Mouse (Mus musculus) lung, embryonic 14.5 days (tissue): Measurements from ENCODE around the gene Agl. TPM values are rescaled to one million over a fixed set of nuclear protein-coding genes. Genes with fewer than 3 reads are reported as not detected.

Experiments
- ATAC-seq: fragments of 200-750 bp; cut with Nextera tagmentation; 2 replicates; pipeline ENCODE4 v1.8.0; 2017; ENCODE audit warnings: mild to moderate bottlenecking, moderate TSS enrichment, moderate library complexity; ENCODE audit not compliant: insufficient read depth
- DNase-seq: peaks from one replicate; pipeline ENCODE4 v3.0.0-alpha.2; 2015
- H3K27ac ChIP-seq: fragments of 300-500 bp; sonication (generic); 2 replicates; pipeline ENCODE4 v1.5.1; 2014; ENCODE audit warnings: low read depth, mild to moderate bottlenecking, moderate library complexity
- H3K27me3 ChIP-seq: fragments of 300-500 bp; sonication (generic); 2 replicates; pipeline ENCODE4 v1.6.1; 2014; ENCODE audit warnings: low read length, control low read depth; ENCODE audit not compliant: insufficient read depth
- H3K36me3 ChIP-seq: fragments of 300-500 bp; sonication (generic); 2 replicates; pipeline ENCODE4 v1.6.1; 2014; ENCODE audit warnings: control low read depth; ENCODE audit not compliant: insufficient read depth
- H3K4me1 ChIP-seq: fragments of 300-500 bp; sonication (generic); 2 replicates; pipeline ENCODE4 v1.6.1; 2014; ENCODE audit warnings: antibody characterized with exemption, control low read depth; ENCODE audit not compliant: insufficient read depth
- H3K4me2 ChIP-seq: fragments of 300-500 bp; sonication (generic); 2 replicates; pipeline ENCODE4 v1.6.1; 2014; ENCODE audit warnings: mild to moderate bottlenecking
- H3K4me3 ChIP-seq: fragments of 300-500 bp; sonication (generic); 2 replicates; pipeline ENCODE4 v1.5.1; 2014; ENCODE audit warnings: low read depth, low read length
- H3K9ac ChIP-seq: fragments of 300-500 bp; sonication (generic); 2 replicates; pipeline ENCODE4 v1.6.1; 2014
- H3K9me3 ChIP-seq: fragments of 300-500 bp; sonication (generic); 2 replicates; pipeline ENCODE4 v1.6.1; 2016; ENCODE audit warnings: low read depth, low read length, control low read depth
- CTCF ChIP-seq: IDR thresholded peaks from 2 replicates; pipeline ENCODE4 v1.5.1; 2016; ENCODE audit warnings: antibody characterized with exemption, low read depth
- whole genome bisulfite sequencing: fragments of 180-500 bp; shearing (Covaris S2); extraction: QIAGEN DNeasy Blood & Tissue Kit; methylation state at CpG from one replicate; pipeline ENCODE4 v1.1.7; 2014; 5-methylcytosine and 5-hydroxymethylcytosine counted together
- polyA plus RNA-seq: library from polyadenylated mRNA; unstranded; fragments of >200 nt; fragmentation: Nextera tagmentation; extraction: Ambion mirVana; gene quantifications from 2 replicates; pipeline ENCODE4 v1.2.1, GENCODE M21; 2014

Agl gene
- polyA plus RNA-seq, 1 experiment from 2014 or later: 12.1 TPM

GRCm38 (mm10) chr3:116844880-116845579 lies 37.1 kb upstream of the Agl start:
- no peaks in the 10 kb centered on the region for H3K27me3 ChIP-seq
- no peak overlapping the region for H3K4me3 ChIP-seq
- WGBS: 84% methylated on average over 10 of the region's 10 CpGs
- no peak for DNase-seq
- H3K27ac ChIP-seq: no peak overlapping the region
- no peaks in the 10 kb centered on the region for H3K4me1 ChIP-seq
- H3K36me3 ChIP-seq: no peaks in the 10 kb centered on the region
- no peaks in the 10 kb centered on the region for H3K9me3 ChIP-seq
- ATAC-seq: no peak
- no peak overlapping the region for H3K4me2 ChIP-seq
- H3K9ac ChIP-seq: no peak overlapping the region
- no peak for TF ChIP-seq CTCF

- ATAC-seq: no peak
Measured at GRCm38 (mm10) chr3:116841311-116841710, 33.3 kb upstream of the Agl start.

GRCm38 (mm10) chr3:116836681-116837475 lies 28.9 kb upstream of the Agl start:
- Histone ChIP-seq H3K4me3 (no peak overlapping the region), H3K27ac (no peak overlapping the region), H3K27me3 (no peaks in the 10 kb centered on the region), H3K4me1 (no peaks in the 10 kb centered on the region), H3K4me2 (no peak overlapping the region), H3K9me3 (no peaks in the 10 kb centered on the region), H3K36me3 (no peaks in the 10 kb centered on the region), H3K9ac (no peak overlapping the region)
- DNase-seq: no peak
- TF ChIP-seq CTCF: no peak
- no peak for ATAC-seq
- WGBS: 79% methylated on average over 23 of the region's 23 CpGs

More at GRCm38 (mm10) chr3:116841311-116841710, 33.3 kb upstream of the Agl start:
- Histone ChIP-seq H3K27ac (no peak overlapping the region), H3K4me2 (no peak overlapping the region), H3K27me3 (no peaks in the 10 kb centered on the region), H3K9ac (no peak overlapping the region), H3K9me3 (no peaks in the 10 kb centered on the region), H3K4me3 (no peak overlapping the region), H3K36me3 (no peaks in the 10 kb centered on the region), H3K4me1 (no peaks in the 10 kb centered on the region)
- TF ChIP-seq CTCF: no peak
- no peak for DNase-seq
- 89% methylated on average over 2 of the region's 2 CpGs for WGBS

- H3K4me1 ChIP-seq: no peaks in the 10 kb centered on the region
- WGBS: 21% methylated on average over 21 of the region's 21 CpGs
- peak; percentile 99 for DNase-seq
- H3K27ac ChIP-seq: no peak overlapping the region
- no peaks in the 10 kb centered on the region for H3K27me3 ChIP-seq
- H3K9ac ChIP-seq: peak overlapping the region; percentile 60
- ATAC-seq: peak; percentile 90
- H3K36me3 ChIP-seq: no peaks in the 10 kb centered on the region
- no peaks in the 10 kb centered on the region for H3K9me3 ChIP-seq
- H3K4me2 ChIP-seq: peak overlapping the region; percentile 77
- peak; percentile 90 for TF ChIP-seq CTCF
- peak overlapping the region; percentile 34 for H3K4me3 ChIP-seq
Measured at GRCm38 (mm10) chr3:116835770-116836680, 28.1 kb upstream of the Agl start.

- H3K4me1 ChIP-seq: no peaks in the 10 kb centered on the region
- no peak for DNase-seq
- no peaks in the 10 kb centered on the region for H3K27me3 ChIP-seq
- no peak for TF ChIP-seq CTCF
- peak overlapping the region; percentile 77 for H3K4me2 ChIP-seq
- WGBS: 58% methylated on average over 4 of the region's 4 CpGs
- H3K4me3 ChIP-seq: peak overlapping the region; percentile 34; the same call in 1 of the 2 replicates
- H3K9me3 ChIP-seq: no peaks in the 10 kb centered on the region
- no peak overlapping the region; the same call in 1 of the 2 replicates for H3K9ac ChIP-seq
- ATAC-seq: no peak
- H3K27ac ChIP-seq: no peak overlapping the region
- no peaks in the 10 kb centered on the region for H3K36me3 ChIP-seq
Measured at GRCm38 (mm10) chr3:116835350-116835749, 27.4 kb upstream of the Agl start.

GRCm38 (mm10) chr3:116834241-116834640 lies 26.3 kb upstream of the Agl start:
- no peaks in the 10 kb centered on the region for H3K9me3 ChIP-seq
- DNase-seq (no peak), ATAC-seq (no peak)
- H3K27ac ChIP-seq: no peak overlapping the region
- no peak overlapping the region for H3K9ac ChIP-seq
- no peak overlapping the region for H3K4me3 ChIP-seq
- H3K4me1 ChIP-seq: no peaks in the 10 kb centered on the region
- H3K36me3 ChIP-seq: no peaks in the 10 kb centered on the region
- no peaks in the 10 kb centered on the region for H3K27me3 ChIP-seq
- WGBS: 90% methylated on average over 6 of the region's 6 CpGs
- TF ChIP-seq CTCF: no peak
- H3K4me2 ChIP-seq: no peak overlapping the region
